Mouse (Mus musculus) retina, postnatal 7 days (tissue): Measurements from ENCODE around the gene Cyth3.

Experiments used
- DNase-seq: peaks from one replicate; pipeline ENCODE4 v3.0.0-alpha.2; 2012; ENCODE audit warnings: low read depth, low spot score

The Cyth3 gene

DNA sequence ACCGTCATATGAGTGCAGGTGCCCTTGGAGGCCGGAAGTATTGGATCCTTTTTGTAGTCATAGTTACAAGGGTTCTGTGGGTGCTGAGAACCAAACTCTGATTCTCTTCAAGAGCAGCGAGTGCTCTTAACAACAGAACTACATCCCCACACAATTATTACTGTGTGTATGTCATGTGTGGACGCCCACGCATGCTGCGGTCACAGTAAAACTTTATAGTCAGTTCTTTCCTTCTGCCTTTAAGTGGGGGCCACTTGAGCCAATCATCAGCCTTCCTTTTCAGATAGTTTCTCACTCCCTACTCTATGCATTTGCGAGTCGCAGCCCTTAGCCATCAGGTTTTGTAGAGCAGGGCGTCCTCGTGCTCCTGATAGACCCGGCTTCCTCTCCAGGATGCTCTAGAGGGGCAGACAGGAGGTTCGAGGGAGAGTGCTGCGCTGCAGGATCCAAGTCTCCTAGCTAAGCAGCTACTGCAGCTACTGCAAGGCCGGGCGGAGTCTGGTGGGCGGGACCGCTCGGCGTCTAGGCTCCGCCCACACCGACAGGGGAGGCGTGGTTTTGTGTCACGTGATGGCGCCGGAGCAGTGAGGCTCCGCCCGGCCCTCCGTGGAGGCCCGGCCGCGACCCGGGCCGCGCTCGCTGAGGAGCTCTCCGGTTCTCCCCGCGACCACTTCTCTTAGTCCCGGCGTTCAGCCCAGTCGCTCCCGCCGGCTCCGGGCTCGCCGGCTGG, at the start of gene Cyth3:
Gene Cyth3 (plus strand): TSS at position 555 of the 730 bp plus-strand sequence.
- peak; percentile 87 for DNase-seq

DNA sequence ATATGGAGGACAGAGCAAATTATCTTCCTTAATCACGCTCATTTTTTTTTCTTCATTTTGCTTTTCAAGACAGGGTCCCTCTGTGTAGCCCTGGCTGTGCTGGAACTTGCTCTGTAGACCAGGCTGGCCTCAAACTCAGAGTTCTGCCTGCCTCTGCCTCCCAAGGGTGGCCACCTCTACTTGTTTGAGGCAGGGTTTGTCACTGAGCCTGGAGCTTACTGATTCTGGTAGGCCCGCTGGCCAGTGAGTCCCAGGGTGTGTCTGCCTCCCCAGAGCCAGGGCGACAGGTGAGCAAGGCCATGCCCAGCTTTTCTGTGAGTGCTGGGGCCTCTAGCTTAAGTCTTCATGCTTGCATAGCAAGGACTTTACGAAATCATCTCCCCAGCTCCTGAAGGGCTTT, 49.2 kb upstream of the Cyth3 start:
- DNase-seq = no peak

DNA sequence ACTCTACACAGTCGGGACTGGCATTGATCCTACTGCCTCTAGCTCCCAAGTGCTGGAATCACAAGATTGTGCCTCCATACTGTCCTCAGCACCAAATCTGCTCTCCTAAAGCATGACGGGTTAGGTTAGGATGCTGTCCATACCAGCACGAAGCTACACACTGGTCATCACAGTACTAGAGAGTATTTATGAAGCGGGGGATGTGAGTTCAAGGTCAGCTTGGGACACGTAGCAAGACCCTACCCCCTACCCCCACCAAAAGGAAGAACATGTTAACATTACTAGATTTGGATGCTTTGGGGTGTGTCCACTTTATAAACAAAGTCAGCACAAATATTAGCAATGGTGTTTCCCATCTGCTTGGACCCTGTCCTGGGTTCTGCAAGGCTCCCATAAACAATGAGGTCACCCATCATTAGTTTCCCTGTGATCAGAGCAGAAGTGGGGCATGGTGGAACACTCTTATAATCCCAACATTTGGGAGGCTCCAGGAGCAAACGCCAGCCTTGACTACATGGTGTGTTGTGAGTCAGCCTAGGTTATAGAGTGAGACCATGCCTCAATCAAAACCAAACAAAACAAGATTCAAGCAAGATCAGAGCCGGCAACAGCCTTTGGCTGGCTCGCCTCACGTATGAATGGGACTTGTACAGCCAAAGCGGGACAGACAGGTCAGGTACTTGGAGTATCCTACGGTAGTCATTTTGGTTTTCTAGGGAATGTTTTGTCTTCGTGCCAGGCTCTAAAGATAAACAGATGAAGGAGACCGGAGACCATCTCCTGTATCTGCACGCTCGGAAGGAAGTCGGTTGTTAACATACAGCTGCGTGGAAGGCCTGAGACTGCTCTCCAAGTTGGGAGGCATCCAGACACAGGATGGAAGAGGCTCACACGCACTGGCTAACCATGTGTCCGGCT, 47.7 kb upstream of the Cyth3 start:
- DNase-seq = no peak

DNA sequence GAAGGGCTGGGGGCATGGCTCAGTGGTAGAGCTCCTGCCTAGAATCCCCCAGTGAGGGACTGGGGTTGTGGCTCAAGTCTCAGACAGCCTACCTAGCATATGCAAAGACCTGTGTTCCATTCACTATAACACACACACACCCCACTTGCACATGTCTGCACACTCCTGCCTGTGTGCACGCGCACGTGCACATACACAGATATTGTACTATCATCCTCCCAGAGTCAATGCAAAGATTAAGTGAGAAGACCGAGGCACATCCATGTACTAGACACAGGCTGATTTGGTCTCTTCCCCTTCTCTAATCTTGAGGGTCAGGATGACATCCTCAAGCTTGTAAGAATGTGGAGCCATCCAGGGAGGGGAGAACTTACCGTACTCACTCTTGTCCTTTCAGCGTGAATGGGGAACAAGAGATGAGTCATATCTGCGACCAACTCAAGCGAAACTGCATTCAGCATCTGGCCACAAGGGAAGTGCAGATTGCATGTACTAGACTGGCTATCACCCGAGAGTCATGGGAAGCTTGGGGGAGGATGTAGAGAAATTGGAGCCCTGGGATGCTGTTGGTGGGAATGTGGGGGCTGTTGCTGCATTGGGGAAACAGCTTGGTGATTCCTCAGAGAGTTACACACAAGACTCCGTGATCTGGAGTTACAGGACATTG, 42.6 kb upstream of the Cyth3 start:
- no peak for DNase-seq

DNA sequence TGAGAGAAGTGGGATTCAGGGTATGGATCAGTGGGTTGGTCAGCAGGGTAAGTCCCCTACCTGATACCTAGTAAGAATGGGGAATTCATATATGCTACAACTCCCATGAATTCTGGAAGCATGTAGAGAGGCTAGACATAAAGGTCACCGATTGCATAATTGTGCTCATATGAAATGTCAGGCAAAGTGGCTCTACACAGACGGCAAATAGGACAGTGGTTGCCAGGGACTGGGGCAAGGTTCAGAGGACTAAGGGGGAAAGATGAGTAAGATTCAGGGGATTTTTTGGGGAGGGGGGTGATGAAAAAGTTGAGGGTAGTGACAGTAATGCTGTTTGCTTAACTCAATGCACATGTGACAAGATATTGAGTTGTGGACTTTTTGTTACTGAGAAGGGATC, 41.3 kb upstream of the Cyth3 start:
- DNase-seq = no peak

DNA sequence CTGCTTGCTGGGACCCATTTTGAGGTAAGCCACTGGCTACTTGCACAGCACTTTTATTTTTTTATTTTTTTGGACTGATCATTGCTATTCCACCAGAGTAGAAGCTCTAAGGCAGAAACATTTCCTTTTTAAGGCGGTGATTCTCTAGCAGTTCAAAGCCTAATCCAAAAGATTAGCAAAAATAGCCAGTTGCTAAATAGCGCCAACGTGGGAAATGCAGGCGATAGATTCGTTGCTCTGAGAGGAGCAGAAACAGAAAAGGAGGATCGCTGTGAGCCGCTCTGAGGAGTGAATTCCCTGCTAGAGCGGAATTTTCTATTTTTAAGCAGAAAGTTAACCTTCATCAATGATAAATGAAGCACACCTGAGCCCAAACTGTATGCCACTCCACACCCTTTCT, 40.4 kb upstream of the Cyth3 start:
- no peak for DNase-seq

DNA sequence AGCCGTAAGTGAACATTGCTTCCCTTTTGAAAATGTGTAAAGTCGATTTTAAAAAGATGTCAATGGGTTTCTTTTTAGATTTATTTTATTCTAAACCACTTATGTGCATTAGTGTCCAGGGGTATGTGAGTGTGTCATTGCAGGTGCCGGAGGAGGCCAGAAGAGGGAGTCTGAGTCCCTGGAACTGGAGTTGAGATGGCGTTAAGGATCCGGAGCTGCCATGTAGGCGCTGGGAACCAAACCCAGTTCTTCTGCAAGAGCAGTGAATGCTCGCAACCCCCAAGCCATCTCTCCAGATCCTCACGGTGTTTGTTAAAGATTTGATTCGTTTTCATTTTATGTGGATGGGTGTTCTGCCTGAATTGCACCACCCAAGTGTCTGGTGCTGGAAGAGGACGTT, 39.2 kb upstream of the Cyth3 start:
- DNase-seq = no peak

DNA sequence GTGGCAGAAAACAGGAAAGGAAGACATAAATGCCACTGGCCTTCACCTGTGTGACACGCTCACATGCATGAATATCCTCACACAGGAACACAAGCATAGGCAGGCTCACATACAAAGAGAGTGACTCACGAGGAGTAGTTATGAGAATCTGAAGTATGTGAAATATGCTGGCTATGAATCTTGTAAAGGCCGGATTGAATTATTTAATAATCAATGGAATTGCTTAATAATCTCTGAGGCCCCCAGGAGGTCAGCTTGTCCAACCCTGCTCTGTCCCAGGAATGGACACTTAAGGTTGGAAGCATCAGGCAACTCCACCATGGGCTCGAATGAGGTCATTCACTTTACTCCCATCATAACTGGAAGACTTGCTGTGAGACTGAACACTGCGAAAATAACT, 37.3 kb upstream of the Cyth3 start:
- DNase-seq = no peak

DNA sequence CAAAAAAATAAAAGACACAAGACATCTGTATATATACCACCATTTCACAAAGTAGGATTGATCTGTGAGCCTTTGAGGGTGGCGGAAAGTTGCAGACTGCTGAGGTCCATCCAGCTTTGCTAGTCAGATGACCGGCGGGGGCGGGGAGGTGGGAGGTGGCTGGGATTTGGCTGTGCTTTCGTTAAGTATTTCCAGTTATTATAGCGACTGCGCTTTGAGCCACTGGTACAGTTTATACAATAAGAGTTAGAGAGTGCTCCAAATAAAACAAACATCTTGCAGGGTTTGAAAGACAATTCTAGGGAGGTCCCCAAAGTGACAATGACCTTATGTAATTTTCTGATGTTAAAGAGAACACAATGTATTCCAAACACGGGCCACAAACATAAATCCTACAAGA, 35.9 kb upstream of the Cyth3 start:
- no peak for DNase-seq

DNA sequence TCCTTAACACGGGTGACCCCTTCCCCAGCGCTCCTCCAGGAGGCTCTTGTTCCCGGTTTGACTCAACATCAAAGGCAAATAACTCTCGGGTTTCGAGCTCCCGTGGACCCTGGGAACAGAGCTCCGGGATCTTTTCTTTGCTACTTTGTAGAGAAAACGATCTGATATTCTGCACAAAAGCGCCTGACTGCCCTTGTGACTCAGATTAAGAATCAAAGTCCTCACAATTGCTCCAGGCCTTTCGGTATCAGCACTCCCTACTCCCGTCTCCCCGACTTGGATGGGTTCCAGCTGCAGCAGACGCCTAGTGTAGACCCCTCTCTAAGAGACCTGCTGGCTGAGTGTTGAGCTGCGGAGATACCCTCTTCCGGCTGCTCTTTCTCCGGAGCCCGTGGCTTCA, 33.1 kb upstream of the Cyth3 start:
- no peak for DNase-seq

DNA sequence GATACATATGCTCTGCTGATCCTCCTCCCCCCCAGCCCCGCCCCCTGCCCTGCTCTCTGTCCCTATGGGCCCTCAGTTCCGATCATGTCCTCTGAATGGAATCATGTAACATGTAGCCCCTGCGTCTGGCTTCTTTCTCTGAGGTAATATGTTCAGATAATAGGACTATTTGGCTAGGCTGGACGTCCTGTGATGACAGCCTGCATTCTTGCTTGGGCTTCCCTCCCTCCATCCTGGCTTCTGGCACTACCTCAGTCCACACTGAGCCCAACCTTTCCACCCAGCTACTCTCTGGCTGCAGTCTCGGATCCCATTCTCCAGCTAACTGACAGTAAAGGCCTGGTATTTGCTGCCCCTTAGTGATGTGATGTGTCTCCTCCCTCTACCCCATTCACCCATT, 29.3 kb upstream of the Cyth3 start:
- no peak for DNase-seq

DNA sequence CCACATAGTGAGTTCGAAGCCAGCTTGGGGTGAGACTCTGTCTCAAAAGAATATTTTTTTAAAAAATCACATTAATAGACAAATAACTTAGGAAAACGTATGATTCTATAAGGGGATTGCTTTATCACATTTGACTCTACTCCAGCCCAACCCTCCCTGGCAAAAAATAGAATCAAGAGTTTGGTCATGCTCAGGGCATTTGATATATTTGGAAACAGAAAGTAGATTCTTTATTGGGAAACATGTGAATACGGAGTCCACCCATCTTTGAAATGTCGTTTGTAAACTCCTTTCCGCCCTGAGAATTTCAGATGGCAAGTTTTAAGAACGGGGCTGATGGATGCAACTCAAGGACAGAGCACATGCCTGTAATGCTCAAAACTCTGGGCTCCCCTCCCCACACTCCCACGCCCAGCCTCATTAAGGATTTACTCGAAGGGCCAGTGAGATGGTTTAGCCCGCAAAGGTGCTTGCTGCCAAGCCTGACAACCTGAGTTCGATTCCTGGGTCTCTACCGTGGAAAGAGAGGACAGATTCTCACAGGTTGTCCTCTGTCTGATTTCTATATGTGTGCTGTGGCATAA, 28.6 kb upstream of the Cyth3 start:
- DNase-seq = no peak

DNA sequence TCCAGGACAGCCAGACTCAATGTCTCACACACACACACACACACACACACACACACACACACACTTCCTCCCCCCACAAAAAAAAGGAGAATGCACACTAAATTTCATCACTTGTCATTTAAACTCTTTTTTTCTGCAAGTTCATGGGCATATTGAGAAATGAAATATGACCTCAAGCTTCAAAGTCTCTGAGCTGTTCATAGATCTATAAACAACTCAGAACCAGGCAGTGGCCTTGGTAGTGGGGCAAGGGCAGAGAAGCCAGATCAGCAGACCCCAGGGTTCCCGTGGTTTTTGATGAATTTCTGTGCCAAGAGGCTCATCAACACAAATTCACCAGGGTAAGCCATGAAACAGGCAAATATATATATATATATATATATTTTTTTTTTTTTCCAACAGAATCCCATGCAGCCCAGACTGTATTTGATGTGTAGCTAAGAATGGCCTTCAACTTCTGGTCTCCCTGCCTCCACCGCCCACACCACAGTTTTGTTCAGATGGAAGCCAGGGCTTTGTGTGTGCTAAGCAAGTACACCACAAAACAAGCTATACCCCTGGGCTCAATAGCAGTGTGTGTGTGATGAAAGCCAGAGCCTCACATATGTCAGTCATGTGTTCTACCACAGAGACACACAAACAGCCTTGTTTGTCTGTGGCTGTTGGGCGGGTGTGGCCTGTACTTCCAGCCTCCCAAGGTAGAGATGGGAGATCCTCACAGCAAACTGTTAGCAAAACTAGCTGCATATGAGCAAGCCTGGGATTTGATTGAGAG, 27.8 kb upstream of the Cyth3 start:
- no peak for DNase-seq

DNA sequence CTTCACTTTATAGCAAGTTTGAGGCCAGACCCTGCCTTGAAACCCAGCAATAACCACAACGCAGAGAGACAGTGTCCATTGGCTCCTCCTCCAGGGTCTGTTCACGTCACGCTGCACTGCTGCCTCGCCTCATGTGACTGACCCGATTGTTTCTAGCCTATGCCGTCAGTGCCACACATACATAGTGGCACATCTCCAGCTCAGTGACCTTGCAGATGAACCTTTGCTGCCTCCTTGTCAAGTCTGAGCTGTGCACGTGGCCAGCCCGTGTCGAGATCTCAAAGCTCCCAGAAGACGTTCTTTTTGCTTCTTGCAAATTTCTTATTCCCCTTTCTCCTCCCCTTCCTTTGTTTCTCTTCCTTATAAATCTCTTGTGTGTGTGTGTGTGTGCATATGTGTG, 20.2 kb upstream of the Cyth3 start:
- DNase-seq = no peak

DNA sequence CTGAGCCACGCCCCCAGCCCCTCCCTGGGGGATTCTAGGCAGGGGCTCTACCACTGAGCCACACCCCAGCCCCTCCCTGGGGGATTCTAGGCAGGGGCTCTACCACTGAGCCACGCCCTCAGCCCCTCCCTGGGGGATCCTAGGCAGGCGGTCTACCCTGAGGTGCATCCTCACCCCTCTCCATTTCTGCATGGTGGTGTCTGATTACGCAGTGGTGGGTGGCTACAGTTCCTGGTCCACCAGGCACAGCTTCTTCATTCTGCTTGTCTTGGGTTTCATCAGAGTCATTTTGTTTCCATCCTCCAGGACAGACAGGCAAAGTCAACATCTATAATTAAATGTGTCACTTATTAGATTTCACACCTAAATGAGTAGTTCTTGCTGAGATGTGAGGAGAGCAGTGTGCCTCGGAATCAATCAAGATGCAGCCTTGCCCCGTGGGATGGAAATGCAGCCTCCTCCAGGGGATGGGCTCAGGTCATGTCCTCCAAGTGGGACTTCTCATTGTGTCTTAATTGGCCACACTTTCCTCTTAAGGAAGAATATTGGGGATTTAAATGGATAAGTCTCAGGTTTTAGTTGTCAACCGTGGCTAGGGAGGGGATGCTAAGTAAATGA, 18.0 kb upstream of the Cyth3 start:
- DNase-seq = no peak

DNA sequence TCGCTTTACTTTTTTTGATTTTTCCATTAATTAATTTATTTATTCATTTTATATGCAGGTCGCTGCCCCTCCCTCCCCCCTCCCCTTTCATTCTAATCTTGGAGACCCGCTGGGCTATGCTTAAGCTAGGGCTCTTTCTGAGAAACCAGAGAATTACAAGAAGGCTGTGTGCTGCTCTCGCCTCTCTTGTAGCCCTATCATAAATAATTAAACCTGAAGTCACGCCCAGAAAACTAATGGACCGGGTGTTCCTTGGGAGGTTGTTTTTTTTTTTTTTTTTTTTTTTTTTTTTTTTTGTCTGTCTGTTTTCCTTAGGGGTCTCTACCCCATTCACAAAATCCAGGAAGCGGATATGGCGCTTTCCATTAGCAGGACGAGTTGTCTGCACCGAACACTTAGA, 15.5 kb upstream of the Cyth3 start:
- DNase-seq = no peak

DNA sequence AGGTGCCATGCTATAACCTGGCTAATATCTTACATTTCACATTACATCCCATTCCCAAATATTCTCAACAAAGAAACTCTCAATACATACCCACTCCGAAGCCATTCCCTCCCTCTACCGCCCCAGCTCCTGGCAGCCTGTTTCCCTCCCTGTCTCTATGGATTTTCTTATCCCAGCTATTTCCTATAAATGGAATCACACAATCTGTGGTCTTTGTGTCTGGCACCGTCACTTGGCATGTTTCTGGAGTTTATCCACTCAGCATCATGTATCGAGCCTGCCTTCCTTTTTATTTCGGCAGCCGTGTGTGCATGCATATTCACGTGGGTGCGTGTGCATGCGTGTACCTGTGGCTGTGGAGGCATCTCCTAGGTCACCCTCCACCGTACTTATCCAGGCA, 14.1 kb upstream of the Cyth3 start:
- no peak for DNase-seq

DNA sequence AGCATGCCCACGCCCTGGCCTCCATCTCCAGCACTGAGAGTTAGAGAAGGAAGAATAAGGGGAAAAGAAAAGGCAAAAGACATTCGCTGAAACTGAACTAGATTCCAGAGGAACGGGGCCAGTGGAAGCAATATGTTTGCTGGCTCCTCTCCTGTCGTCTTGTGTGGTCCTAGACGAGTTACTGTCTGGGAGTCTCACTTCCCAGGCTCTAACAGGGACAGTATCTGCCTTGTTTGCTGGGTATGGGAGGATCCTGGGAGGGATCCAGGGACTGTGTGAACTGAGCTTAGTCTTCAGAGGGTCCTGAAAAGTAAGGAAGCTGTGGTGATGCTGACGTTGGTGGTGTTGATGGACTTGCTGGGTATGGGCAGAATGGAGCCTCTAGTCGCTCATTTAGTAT, 10.3 kb upstream of the Cyth3 start:
- no peak for DNase-seq

DNA sequence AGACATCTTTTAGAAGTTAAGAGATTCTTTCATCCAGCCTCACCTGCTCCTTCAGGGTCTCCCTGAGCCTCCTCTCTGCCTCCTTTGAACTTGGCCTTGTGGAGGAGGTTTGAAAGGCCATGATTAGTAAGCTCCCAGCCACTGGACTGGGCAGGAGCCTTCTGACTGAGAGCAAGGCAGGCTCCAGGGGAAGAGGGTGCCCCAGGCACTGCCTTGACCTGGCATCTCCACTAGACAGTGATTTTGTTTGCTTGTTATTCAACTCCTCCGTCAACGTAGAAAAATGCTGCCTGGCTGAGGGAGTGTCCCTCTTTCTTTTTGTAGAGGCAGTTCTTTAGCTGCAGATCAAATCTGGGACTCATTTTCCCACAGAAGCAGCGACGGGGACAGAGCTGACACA, 9.0 kb upstream of the Cyth3 start:
- no peak for DNase-seq

DNA sequence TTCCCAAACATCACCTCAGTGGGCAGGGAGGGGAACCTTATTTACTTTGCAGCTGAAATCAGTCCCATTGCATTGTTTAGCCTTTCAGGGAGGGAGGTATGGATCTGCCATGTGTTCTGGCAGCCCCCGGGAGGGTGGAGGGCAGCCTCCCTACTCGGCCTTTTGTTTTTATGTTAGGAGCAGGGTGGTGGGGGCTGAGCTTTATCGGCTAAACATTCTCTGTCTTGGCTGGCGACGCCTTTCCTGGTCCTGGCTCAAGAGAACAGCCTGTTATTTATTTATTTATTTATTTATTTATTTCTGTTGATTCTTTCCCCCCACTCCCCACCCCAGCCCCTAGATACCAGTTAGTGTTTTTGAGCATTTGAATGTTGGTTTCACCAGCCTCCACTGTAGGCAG, 7.7 kb upstream of the Cyth3 start:
- DNase-seq = no peak

DNA sequence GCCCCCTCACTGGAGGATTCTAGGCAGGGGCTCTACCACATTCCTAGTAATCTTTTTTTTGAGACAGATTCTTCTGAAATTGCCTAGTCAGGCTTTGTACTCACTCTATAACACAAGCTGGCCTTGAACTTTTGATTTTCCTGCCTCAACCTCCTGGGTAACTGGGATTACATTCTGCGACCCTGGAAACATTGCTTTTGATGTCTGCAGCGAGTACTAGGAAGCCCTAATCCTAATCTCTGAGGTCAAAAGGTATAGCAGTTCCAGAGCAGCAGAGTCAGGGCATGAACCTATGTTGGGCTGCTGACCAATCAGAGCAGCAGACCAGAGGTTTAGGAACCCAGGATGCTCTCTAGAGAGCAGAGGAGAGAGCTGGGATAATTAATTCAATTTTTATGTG, 6.9 kb upstream of the Cyth3 start:
- no peak for DNase-seq
